Mouse (Mus musculus) liver, embryonic 16.5 days (tissue): ENCODE data around the gene Fmnl2. TPM values are rescaled to one million over a fixed set of nuclear protein-coding genes. Genes with fewer than 3 reads are reported as not detected.

Experiments
- ATAC-seq: fragments of 200-750 bp; cut with Nextera tagmentation; 2 replicates; pipeline ENCODE4 v1.8.0; 2017; ENCODE audit warnings: low read depth, mild to moderate bottlenecking, moderate number of reproducible peaks, moderate library complexity
- H3K27ac ChIP-seq: fragments of 300-500 bp; sonication (generic); 2 replicates; pipeline ENCODE4 v1.5.1; 2014; ENCODE audit warnings: mild to moderate bottlenecking, low read length
- H3K27me3 ChIP-seq: fragments of 300-500 bp; sonication (generic); 2 replicates; pipeline ENCODE4 v1.6.1; 2014; ENCODE audit warnings: low read depth, low read length, mixed read lengths; ENCODE audit not compliant: control insufficient read depth, insufficient read depth
- H3K36me3 ChIP-seq: fragments of 300-500 bp; sonication (generic); 2 replicates; pipeline ENCODE4 v1.6.1; 2014; ENCODE audit warnings: mild to moderate bottlenecking; ENCODE audit not compliant: control insufficient read depth, insufficient read depth
- H3K4me1 ChIP-seq: fragments of 300-500 bp; sonication (generic); 2 replicates; pipeline ENCODE4 v1.6.1; 2014; ENCODE audit warnings: low read depth, low read length, mixed read lengths; ENCODE audit not compliant: control insufficient read depth
- H3K4me2 ChIP-seq: fragments of 300-500 bp; sonication (generic); 2 replicates; pipeline ENCODE4 v1.6.1; 2014; ENCODE audit warnings: low read depth, low read length, mixed read lengths
- H3K4me3 ChIP-seq: fragments of 300-500 bp; sonication (generic); 2 replicates; pipeline ENCODE4 v1.5.1; 2014; ENCODE audit warnings: low read depth, mild to moderate bottlenecking, low read length
- H3K9ac ChIP-seq: fragments of 300-500 bp; sonication (generic); 2 replicates; pipeline ENCODE4 v1.6.1; 2014; ENCODE audit warnings: low read depth, low read length
- H3K9me3 ChIP-seq: fragments of 300-500 bp; sonication (generic); replicated peaks from 2 replicates; pipeline ENCODE4 v1.6.1; 2016; ENCODE audit warnings: low read length; ENCODE audit not compliant: control insufficient read depth
- WGBS: fragments of 180-500 bp; shearing (Covaris S2); extraction: QIAGEN DNeasy Blood & Tissue Kit; methylation state at CpG from one replicate; pipeline ENCODE4 v1.1.7; 2014; ENCODE audit not compliant: insufficient replicate concordance; 5-methylcytosine and 5-hydroxymethylcytosine counted together
- polyA plus RNA-seq: library from polyadenylated mRNA; unstranded; fragments of >200 nt; fragmentation: Nextera tagmentation; extraction: Ambion mirVana; gene quantifications from 2 replicates; pipeline ENCODE4 v1.2.1, GENCODE M21; 2015

Fmnl2 gene
- polyA plus RNA-seq, 1 experiment from 2014 or later = 0.53 TPM

DNA sequence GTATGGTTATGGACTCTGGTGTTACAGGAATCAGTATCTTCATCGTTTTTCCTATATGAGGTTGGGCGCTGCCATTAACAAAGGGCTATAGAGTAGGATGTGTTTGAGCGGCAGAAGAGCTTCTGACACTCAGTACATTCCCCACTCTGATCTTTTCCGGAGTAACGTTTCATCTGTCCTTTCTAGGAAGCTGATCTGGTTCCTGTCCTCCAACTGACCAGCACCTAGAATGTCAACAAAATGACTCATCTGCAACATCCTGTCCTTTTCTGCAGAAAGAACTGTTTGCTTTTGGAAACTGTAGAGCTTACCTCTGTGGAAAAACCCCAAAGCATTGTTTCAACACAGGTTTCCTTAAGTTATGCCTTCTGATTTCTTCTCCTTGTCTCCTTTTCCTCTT, 60.4 kb downstream of the Fmnl2 start:
- Histone ChIP-seq H3K27me3 (no peaks in the 10 kb centered on the region), H3K36me3 (no peaks in the 10 kb centered on the region), H3K9ac (no peak overlapping the region), H3K4me2 (no peak overlapping the region), H3K4me3 (no peak overlapping the region), H3K27ac (no peak overlapping the region), H3K9me3 (no peaks in the 10 kb centered on the region), H3K4me1 (no peaks in the 10 kb centered on the region)
- 30% methylated on average over 5 of the region's 5 CpGs for WGBS
- peak; percentile 43 for ATAC-seq

- no peaks in the 10 kb centered on the region for H3K36me3 ChIP-seq
- no peaks in the 10 kb centered on the region; the same call in 1 of the 2 replicates for H3K4me1 ChIP-seq
- H3K4me2 ChIP-seq = no peak overlapping the region
- no peaks in the 10 kb centered on the region for H3K27me3 ChIP-seq
- no peaks in the 10 kb centered on the region for H3K9me3 ChIP-seq
- no peak overlapping the region for H3K27ac ChIP-seq
- H3K9ac ChIP-seq = no peak overlapping the region
- no peak overlapping the region for H3K4me3 ChIP-seq
- ATAC-seq = no peak
- 55% methylated on average over 5 of the region's 5 CpGs for WGBS
Measured at GRCm38 (mm10) chr2:52920701-52921435, 63.2 kb downstream of the Fmnl2 start.

DNA sequence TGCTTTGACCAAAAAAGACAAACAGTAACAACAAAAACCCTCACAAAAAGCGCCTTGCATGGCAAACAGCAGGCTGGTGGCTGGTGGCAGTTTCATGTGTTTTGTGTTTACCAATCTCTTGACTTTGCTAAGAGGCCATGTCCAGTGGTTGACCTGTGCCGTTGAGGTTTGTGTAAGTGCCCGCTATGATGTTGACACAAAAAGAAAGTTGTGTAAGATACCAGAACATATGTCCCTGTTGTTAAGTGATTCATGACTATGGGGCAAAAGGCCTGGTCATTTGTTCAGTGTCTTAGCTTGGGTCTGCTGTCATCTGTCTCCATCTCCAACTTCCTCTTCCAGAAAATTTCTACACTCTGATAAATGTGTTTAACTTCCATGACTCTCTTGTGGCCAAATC, 67.4 kb downstream of the Fmnl2 start:
- Histone ChIP-seq H3K4me3 (no peak overlapping the region), H3K4me2 (no peak overlapping the region), H3K27me3 (no peaks in the 10 kb centered on the region), H3K9ac (no peak overlapping the region), H3K9me3 (no peaks in the 10 kb centered on the region), H3K27ac (0 out of 2 replicates have a peak overlapping the region, but pooled peaks have one; percentile 19), H3K36me3 (no peaks in the 10 kb centered on the region), H3K4me1 (no peaks in the 10 kb centered on the region; the same call in none of the 2 replicates)
- ATAC-seq = peak; percentile 79
- WGBS = 37% methylated on average over 3 of the region's 3 CpGs

DNA sequence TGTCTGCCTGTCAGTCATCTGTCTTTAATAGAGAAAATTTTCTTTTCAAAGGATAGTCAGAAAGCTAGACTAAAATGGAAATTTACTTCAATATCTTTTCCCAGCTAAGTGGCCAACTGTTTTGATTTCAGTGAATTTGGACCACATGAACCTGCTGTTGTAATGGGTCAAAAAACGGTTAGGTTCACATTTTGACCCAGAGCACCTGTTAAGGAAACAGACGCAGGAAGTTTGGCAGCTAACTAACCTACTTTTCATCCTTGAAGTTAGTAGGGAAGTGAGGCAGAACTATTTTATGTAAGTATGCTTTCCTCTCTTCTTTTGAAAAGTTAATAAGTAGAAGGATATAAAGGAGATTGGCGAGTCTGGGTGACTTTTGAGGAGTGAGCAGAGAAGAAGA, 69.7 kb downstream of the Fmnl2 start:
- no peak overlapping the region for H3K4me3 ChIP-seq
- WGBS = 32% methylated on average over 3 of the region's 3 CpGs
- H3K36me3 ChIP-seq = no peaks in the 10 kb centered on the region
- H3K27me3 ChIP-seq = no peaks in the 10 kb centered on the region
- no peak overlapping the region for H3K9ac ChIP-seq
- no peaks in the 10 kb centered on the region; the same call in none of the 2 replicates for H3K4me1 ChIP-seq
- no peak for ATAC-seq
- H3K27ac ChIP-seq = no peak overlapping the region
- H3K4me2 ChIP-seq = no peak overlapping the region
- H3K9me3 ChIP-seq = no peaks in the 10 kb centered on the region

DNA sequence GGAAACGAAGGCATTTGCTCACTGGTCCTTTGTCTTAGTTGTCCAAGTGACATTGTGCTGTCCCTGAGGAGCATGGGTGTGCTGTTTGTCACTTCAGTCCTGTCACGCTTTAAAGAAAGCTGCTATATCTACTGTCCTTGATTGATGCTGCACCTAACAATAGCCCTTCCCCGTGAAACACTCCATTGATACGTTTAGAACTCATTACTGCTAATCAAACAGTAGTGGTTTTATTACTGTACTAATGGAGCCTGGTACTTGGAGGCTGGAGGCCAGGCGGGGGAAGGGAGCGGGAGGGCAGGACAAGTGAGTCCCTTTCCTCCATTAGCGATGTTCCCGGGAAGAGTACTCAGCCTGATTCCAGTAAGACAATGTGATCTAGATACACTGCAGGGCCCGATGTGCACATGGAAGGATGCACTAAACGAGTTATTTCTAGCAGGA, 70.2 kb downstream of the Fmnl2 start:
- H3K4me2 ChIP-seq = no peak overlapping the region
- no peak overlapping the region for H3K27ac ChIP-seq
- no peak for ATAC-seq
- WGBS = 51% methylated on average over 10 of the region's 10 CpGs
- H3K9me3 ChIP-seq = no peaks in the 10 kb centered on the region
- no peaks in the 10 kb centered on the region; the same call in none of the 2 replicates for H3K4me1 ChIP-seq
- no peak overlapping the region for H3K9ac ChIP-seq
- H3K27me3 ChIP-seq = no peaks in the 10 kb centered on the region
- H3K4me3 ChIP-seq = no peak overlapping the region
- H3K36me3 ChIP-seq = no peaks in the 10 kb centered on the region

DNA sequence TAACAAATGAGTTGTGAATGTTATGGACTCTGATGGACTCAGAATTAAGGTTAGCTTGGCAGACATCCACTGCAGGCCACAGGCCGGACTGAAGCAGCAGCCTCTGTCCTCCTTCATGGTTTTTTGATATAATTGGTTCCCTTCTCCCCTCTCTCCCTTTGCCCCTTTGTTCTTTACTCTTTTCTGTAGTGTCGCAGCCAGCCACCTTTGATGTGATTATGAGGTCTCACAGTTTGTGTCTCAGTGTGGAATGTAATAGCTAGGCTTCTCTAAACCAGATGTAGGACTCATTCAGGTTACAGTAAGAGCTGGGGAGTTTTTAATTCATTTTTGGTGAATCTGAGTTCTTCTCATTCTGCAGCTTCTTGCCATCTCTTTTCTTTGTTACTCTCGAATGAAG, 70.7 kb downstream of the Fmnl2 start:
- 51% methylated on average over 3 of the region's 3 CpGs for WGBS
- Histone ChIP-seq H3K27me3 (no peaks in the 10 kb centered on the region), H3K4me1 (no peaks in the 10 kb centered on the region; the same call in none of the 2 replicates), H3K9me3 (no peaks in the 10 kb centered on the region), H3K36me3 (no peaks in the 10 kb centered on the region), H3K27ac (no peak overlapping the region), H3K4me2 (no peak overlapping the region), H3K4me3 (no peak overlapping the region), H3K9ac (no peak overlapping the region)
- ATAC-seq = no peak

DNA sequence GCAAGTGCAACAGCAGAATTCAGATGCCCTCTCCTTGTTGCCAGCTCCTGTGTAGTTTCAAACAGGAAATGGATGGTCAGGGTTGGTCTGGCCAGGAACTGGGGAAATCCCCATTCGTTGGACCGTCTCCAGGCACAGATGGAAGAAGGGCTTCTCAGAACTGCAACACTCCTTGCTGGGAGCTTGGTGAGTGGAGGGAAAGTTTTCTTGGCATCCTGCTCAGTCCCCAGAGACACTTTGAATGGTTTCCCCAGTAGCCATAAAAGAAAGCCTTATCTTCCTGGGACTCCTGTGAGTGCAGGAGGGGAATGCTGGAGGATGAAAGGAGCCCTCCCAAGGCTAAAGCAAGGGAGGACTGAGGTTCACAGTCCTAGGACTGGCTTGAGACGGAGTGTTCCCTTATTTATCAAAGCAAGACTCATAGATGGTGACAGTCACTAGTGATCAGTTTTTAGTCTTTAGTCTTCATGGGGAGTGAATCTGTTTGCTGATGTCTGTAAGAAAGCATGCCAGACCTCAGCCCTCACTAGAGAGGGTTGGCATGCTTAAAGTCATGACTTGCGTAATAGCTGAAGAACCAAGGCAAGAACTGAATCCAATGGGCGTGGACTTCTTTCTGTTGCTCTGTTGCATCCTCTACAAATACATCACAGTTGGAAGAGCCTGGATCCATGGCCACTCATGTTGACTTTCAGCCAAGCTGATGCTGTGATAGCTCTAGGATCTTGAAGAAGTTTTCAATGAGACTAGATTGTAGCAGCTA, 72.6 kb downstream of the Fmnl2 start:
- ATAC-seq = no peak
- H3K4me2 ChIP-seq = no peak overlapping the region
- H3K4me3 ChIP-seq = no peak overlapping the region
- H3K27me3 ChIP-seq = no peaks in the 10 kb centered on the region
- no peaks in the 10 kb centered on the region for H3K36me3 ChIP-seq
- 62% methylated on average over 5 of the region's 5 CpGs for WGBS
- H3K9me3 ChIP-seq = no peaks in the 10 kb centered on the region
- H3K4me1 ChIP-seq = no peaks in the 10 kb centered on the region; the same call in 1 of the 2 replicates
- H3K27ac ChIP-seq = no peak overlapping the region
- no peak overlapping the region for H3K9ac ChIP-seq

- H3K9me3 ChIP-seq = no peaks in the 10 kb centered on the region
- H3K4me2 ChIP-seq = no peak overlapping the region
- no peaks in the 10 kb centered on the region for H3K36me3 ChIP-seq
- no peak for ATAC-seq
- H3K9ac ChIP-seq = no peak overlapping the region
- H3K27me3 ChIP-seq = no peaks in the 10 kb centered on the region
- 66% methylated on average over 2 of the region's 2 CpGs for WGBS
- no peak overlapping the region for H3K27ac ChIP-seq
- no peaks in the 10 kb centered on the region; the same call in 1 of the 2 replicates for H3K4me1 ChIP-seq
- H3K4me3 ChIP-seq = no peak overlapping the region
Measured at GRCm38 (mm10) chr2:52931315-52931714, 73.7 kb downstream of the Fmnl2 start.

- no peaks in the 10 kb centered on the region for H3K36me3 ChIP-seq
- H3K9me3 ChIP-seq = no peaks in the 10 kb centered on the region
- H3K9ac ChIP-seq = no peak overlapping the region
- WGBS = 66% methylated on average over 6 of the region's 6 CpGs
- ATAC-seq = no peak
- H3K27me3 ChIP-seq = no peaks in the 10 kb centered on the region
- H3K4me1 ChIP-seq = no peaks in the 10 kb centered on the region
- no peak overlapping the region for H3K4me2 ChIP-seq
- no peak overlapping the region for H3K4me3 ChIP-seq
- H3K27ac ChIP-seq = no peak overlapping the region
Measured at GRCm38 (mm10) chr2:52935906-52936305, 78.2 kb downstream of the Fmnl2 start.
